Mouse (Mus musculus) liver, embryonic 12.5 days (tissue): ENCODE results near the gene Ccdc181. TPM values are rescaled to one million over a fixed set of nuclear protein-coding genes. Genes with fewer than 3 reads are reported as not detected.
A peak's percentile ranks its signal among the peaks of the same experiment; 100 is the strongest.
"Not testable (repeated sequence)": the region's sequence is repeated elsewhere in the genome, so short reads cannot be mapped to it uniquely, and the experiment has no call there.

Experiments used
- ATAC-seq: fragments of 200-750 bp; cut with Nextera tagmentation; 2 replicates; pipeline ENCODE4 v1.8.0; 2017; ENCODE audit warnings: moderate number of reproducible peaks, mild to moderate bottlenecking, moderate library complexity
- H3K27ac ChIP-seq: fragments of 300-500 bp; sonication (generic); 2 replicates; pipeline ENCODE4 v1.5.1; 2016; ENCODE audit warnings: mild to moderate bottlenecking
- H3K27me3 ChIP-seq: fragments of 300-500 bp; sonication (generic); replicated peaks from 2 replicates; pipeline ENCODE4 v1.6.1; 2016; ENCODE audit warnings: mild to moderate bottlenecking, moderate library complexity
- H3K36me3 ChIP-seq: fragments of 300-500 bp; sonication (generic); 2 replicates; pipeline ENCODE4 v1.6.1; 2016; ENCODE audit warnings: mild to moderate bottlenecking, moderate library complexity
- H3K4me1 ChIP-seq: fragments of 300-500 bp; sonication (generic); 2 replicates; pipeline ENCODE4 v1.6.1; 2016
- H3K4me2 ChIP-seq: fragments of 300-500 bp; sonication (generic); 2 replicates; pipeline ENCODE4 v1.6.1; 2016; ENCODE audit warnings: mild to moderate bottlenecking, moderate library complexity
- H3K4me3 ChIP-seq: fragments of 300-500 bp; sonication (generic); 2 replicates; pipeline ENCODE4 v1.5.1; 2016; ENCODE audit warnings: mild to moderate bottlenecking, moderate library complexity
- H3K9ac ChIP-seq: fragments of 300-500 bp; sonication (generic); 2 replicates; pipeline ENCODE4 v1.6.1; 2016; ENCODE audit warnings: mild to moderate bottlenecking, moderate library complexity
- H3K9me3 ChIP-seq: fragments of 300-500 bp; sonication (generic); replicated peaks from 2 replicates; pipeline ENCODE4 v1.6.1; 2016; ENCODE audit warnings: mild to moderate bottlenecking, moderate library complexity
- WGBS: fragments of 180-500 bp; shearing (Covaris S2); methylation state at CpG from one replicate; pipeline ENCODE4 v1.1.7; 2016; ENCODE audit not compliant: insufficient replicate concordance; 5-methylcytosine and 5-hydroxymethylcytosine counted together
- polyA plus RNA-seq: library from polyadenylated mRNA; unstranded; fragments of >200 nt; fragmentation: Nextera tagmentation; extraction: Ambion mirVana; gene quantifications from 2 replicates; pipeline ENCODE4 v1.2.1, GENCODE M21; 2016

The Ccdc181 gene
- 5.2 and 5.3 TPM in 2 replicates for polyA plus RNA-seq

- no peaks in the 10 kb centered on the region for H3K9me3 ChIP-seq
- peak within 1 kb of the TSS; percentile 66 for H3K4me3 ChIP-seq
- ATAC-seq = peak; percentile 100
- no peaks in the 10 kb centered on the region for H3K27me3 ChIP-seq
- H3K9ac ChIP-seq = peak within 1 kb of the TSS; percentile 63
- H3K4me1 ChIP-seq = peaks cover 5% of the 10 kb centered on the region; the same call in 1 of the 2 replicates
- no peaks in the 10 kb centered on the region for H3K36me3 ChIP-seq
- WGBS = under 1% methylated on average over 31 of the region's 31 CpGs
- H3K27ac ChIP-seq = peak within 1 kb of the TSS; percentile 39; the same call in 1 of the 2 replicates
- peak within 1 kb of the TSS; percentile 81 for H3K4me2 ChIP-seq
Measured at GRCm38 (mm10) chr1:164275455-164275954, at the start of gene Ccdc181. Gene Ccdc181 (plus strand): TSS chr1:164275585.

- H3K36me3 ChIP-seq, H3K27me3 ChIP-seq, H3K4me1 ChIP-seq, H3K4me3 ChIP-seq, H3K9ac ChIP-seq, H3K27ac ChIP-seq, H3K9me3 ChIP-seq, H3K4me2 ChIP-seq, ATAC-seq: not testable (repeated sequence)
- 82% methylated on average over 2 of the region's 4 CpGs for WGBS
Measured at GRCm38 (mm10) chr1:164231937-164232570, 43.3 kb upstream of the Ccdc181 start.

DNA sequence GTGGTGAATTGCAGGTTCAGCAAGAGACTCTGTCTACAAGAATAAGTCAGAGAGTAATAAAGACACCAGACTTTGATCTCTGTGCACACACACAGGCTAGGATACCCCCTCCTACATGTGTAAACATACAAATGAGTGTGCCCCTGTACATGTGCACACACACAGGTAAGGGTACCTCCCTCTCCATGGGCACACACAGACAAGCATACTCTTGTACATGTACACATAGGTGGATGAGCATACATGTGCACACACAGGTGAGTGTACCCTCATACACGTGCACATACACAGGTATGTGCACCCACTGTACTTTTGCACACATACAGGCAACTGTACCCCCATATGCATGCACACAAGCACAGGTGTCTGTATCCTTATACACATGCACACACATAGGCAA lies 41.9 kb upstream of the Ccdc181 start:
- Histone ChIP-seq H3K4me2 (no peak overlapping the region), H3K4me3 (no peak overlapping the region), H3K4me1 (peaks cover 3% of the 10 kb centered on the region; the same call in 1 of the 2 replicates), H3K9ac (no peak overlapping the region), H3K27me3 (no peaks in the 10 kb centered on the region), H3K36me3 (no peaks in the 10 kb centered on the region), H3K9me3 (no peaks in the 10 kb centered on the region), H3K27ac (no peak overlapping the region)
- ATAC-seq = peak; percentile 47
- WGBS = 41% methylated on average over 1 of the region's 1 CpGs

DNA sequence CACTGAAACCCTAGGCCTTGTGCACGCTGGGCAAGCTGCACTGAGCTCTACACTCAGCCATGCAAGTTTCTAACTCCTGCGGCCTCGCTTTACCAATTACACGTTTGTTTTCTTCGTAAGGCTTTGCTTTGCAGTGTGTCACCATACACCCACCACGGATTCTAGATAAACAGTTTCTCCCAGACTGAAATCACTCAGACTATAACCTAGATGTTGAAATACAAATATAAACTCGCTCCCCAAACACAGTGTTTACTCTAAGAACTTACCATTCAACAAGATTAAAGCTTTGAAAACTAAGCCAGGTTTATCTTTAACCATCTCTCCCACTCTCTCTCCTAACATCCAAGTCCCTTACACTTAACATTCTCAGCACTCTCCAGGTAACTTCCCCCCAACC lies 40.3 kb upstream of the Ccdc181 start:
- no peak overlapping the region for H3K27ac ChIP-seq

DNA sequence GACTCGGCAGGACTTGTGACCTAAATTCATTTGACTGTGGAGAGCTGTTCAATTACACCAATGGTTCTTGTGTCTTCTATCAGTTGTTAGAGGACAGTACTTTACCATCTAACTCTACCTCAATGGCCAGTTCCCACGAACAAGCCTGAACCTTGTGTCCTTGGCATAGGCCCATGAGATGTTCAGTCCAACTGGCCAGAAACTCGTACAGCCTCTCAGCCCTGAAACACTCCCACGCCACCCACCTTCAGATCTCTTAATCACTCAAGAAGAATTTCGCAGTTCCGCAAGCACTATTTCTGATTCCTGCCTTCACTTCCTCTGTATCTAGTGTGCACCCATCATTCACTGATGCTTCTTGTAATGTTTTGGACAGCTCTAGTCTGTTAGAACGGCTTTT lies 39.3 kb upstream of the Ccdc181 start:
- Histone ChIP-seq H3K27me3 (no peaks in the 10 kb centered on the region), H3K9me3 (no peaks in the 10 kb centered on the region), H3K36me3 (no peaks in the 10 kb centered on the region), H3K4me1 (peaks cover 3% of the 10 kb centered on the region; the same call in 1 of the 2 replicates), H3K4me3 (no peak overlapping the region), H3K27ac (no peak overlapping the region), H3K9ac (no peak overlapping the region), H3K4me2 (no peak overlapping the region)
- ATAC-seq = no peak
- WGBS = 60% methylated on average over 7 of the region's 7 CpGs

More for the DNA sequence above, 40.3 kb upstream of the Ccdc181 start:
- peaks cover 3% of the 10 kb centered on the region; the same call in 1 of the 2 replicates for H3K4me1 ChIP-seq
- H3K27me3 ChIP-seq = no peaks in the 10 kb centered on the region
- peak; percentile 52; the same call in 1 of the 2 replicates for ATAC-seq
- no peak overlapping the region for H3K4me2 ChIP-seq
- WGBS = 63% methylated on average over 7 of the region's 7 CpGs
- H3K4me3 ChIP-seq = no peak overlapping the region
- H3K9me3 ChIP-seq = no peaks in the 10 kb centered on the region
- no peak overlapping the region for H3K9ac ChIP-seq
- H3K36me3 ChIP-seq = no peaks in the 10 kb centered on the region

DNA sequence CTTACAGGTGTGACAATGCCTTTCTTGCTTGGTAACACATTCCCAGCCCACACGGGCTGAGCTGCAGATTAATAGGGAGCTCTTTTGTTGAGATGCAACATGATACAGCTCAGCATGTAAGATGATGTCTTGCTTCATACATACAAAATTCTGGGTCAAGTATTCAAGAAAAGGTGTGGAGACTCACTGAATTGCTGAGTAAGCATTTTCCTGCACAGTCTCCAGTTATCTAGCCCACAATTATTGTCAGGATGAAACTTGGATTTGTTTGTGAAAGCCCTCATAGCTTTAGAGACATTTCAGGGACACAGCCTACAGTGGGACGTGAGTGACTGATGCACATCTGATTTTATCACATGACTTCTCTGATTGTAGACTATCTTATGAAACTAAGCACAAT lies 33.9 kb upstream of the Ccdc181 start:
- WGBS = 51% methylated on average over 2 of the region's 2 CpGs
- Histone ChIP-seq H3K9me3 (no peaks in the 10 kb centered on the region), H3K9ac (no peak overlapping the region), H3K4me2 (no peak overlapping the region), H3K4me3 (no peak overlapping the region), H3K4me1 (no peaks in the 10 kb centered on the region), H3K27ac (no peak overlapping the region), H3K36me3 (no peaks in the 10 kb centered on the region), H3K27me3 (no peaks in the 10 kb centered on the region)
- no peak for ATAC-seq

- H3K4me3 ChIP-seq = no peak overlapping the region
- no peaks in the 10 kb centered on the region for H3K36me3 ChIP-seq
- no peaks in the 10 kb centered on the region for H3K9me3 ChIP-seq
- H3K4me2 ChIP-seq = no peak overlapping the region
- no peak overlapping the region for H3K27ac ChIP-seq
- no peaks in the 10 kb centered on the region for H3K27me3 ChIP-seq
- peaks cover 6% of the 10 kb centered on the region for H3K4me1 ChIP-seq
- no peak overlapping the region for H3K9ac ChIP-seq
- 64% methylated on average over 8 of the region's 8 CpGs for WGBS
- ATAC-seq = no peak
Measured at GRCm38 (mm10) chr1:164242809-164243208, 32.6 kb upstream of the Ccdc181 start.

GRCm38 (mm10) chr1:164247442-164247841 lies 27.9 kb upstream of the Ccdc181 start:
- H3K36me3 ChIP-seq = no peaks in the 10 kb centered on the region
- no peaks in the 10 kb centered on the region for H3K27me3 ChIP-seq
- H3K4me1 ChIP-seq = peaks cover 39% of the 10 kb centered on the region
- peak overlapping the region; percentile 82 for H3K4me3 ChIP-seq
- H3K4me2 ChIP-seq = peak overlapping the region; percentile 62
- 54% methylated on average over 8 of the region's 8 CpGs for WGBS
- H3K27ac ChIP-seq = peak overlapping the region; percentile 58
- H3K9ac ChIP-seq = peak overlapping the region; percentile 55; the same call in 1 of the 2 replicates
- no peak for ATAC-seq
- H3K9me3 ChIP-seq = no peaks in the 10 kb centered on the region

DNA sequence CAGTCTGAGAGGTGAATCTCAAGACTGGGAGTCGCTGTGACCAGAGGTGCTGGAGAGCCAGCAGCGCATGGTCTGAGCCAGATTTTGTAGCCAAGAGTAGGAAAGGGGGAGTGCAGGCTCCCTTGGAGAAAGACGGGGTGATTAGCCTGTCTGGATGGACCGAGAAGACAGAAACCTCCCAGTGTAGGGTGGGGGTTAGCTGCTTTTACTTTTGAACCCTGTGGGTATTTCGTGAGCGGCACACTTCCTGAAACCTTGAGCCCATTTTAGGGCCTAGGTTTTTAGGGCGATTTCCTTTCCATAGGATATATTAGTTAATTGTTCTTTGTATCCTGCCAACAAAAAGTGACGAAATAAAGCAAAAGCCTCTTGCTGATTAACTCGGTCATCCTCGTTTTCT lies 27.4 kb upstream of the Ccdc181 start:
- ATAC-seq = no peak
- H3K4me3 ChIP-seq = peak overlapping the region; percentile 82
- peak overlapping the region; percentile 59 for H3K9ac ChIP-seq
- no peaks in the 10 kb centered on the region for H3K27me3 ChIP-seq
- H3K27ac ChIP-seq = peak overlapping the region; percentile 58
- peaks cover 44% of the 10 kb centered on the region for H3K4me1 ChIP-seq
- H3K4me2 ChIP-seq = peak overlapping the region; percentile 62
- H3K9me3 ChIP-seq = no peaks in the 10 kb centered on the region
- WGBS = 18% methylated on average over 10 of the region's 10 CpGs
- no peaks in the 10 kb centered on the region for H3K36me3 ChIP-seq

DNA sequence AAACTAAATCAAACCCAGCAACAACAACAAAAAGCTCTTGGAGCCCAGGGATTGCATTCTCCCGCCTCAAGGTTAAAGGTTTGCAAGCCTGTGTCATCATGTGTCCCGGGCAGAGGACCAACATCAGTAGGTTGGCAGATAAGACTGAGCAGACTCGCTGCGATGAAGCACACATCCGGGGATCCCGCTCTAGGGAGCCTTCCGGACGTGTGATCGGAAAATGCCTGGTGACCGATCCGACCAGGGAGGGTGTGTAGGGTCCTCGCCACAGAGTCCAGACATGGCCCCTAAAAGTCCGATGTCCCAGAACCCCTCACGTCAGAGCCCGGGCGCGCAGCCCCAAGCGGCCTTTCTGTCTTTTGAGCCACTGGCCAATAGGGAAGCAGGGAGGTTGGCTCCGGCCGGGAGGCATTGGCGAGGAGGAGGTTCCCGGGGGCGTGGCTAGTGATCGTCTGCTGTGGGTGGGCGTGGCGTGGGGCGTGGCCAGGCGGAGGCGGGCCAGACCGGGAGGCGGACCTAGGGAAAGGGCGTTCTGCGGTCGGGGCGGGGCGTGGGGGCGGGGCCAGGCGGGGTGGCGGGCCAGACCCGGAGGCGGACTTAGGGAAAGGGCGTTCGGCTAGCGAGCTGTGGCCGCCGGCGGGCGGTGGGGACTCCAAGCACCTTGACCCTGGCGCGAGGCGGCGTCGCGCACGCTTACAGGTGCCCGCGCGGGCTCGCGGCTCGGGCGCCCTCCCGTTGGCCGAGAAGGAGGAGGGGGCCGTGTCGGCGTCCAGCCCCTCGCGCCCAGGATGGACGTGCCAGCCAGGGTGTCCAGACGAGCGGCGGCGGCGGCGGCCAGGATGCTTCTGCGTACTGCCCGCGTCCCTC lies 26.7 kb upstream of the Ccdc181 start, which contains the start of gene Slc19a2:
Gene Slc19a2 (plus strand): TSS at position 582 of the 867 bp plus-strand sequence.
- peak within 1 kb of the TSS; percentile 89 for H3K9ac ChIP-seq
- peak; percentile 91 for ATAC-seq
- no peaks in the 10 kb centered on the region for H3K27me3 ChIP-seq
- peak within 1 kb of the TSS; percentile 76 for H3K4me2 ChIP-seq
- no peaks in the 10 kb centered on the region for H3K9me3 ChIP-seq
- peak within 1 kb of the TSS; percentile 82 for H3K4me3 ChIP-seq
- no peaks in the 10 kb centered on the region for H3K36me3 ChIP-seq
- peaks cover 49% of the 10 kb centered on the region for H3K4me1 ChIP-seq
- peak within 1 kb of the TSS; percentile 79 for H3K27ac ChIP-seq
- WGBS = under 1% methylated on average over 62 of the region's 79 CpGs

DNA sequence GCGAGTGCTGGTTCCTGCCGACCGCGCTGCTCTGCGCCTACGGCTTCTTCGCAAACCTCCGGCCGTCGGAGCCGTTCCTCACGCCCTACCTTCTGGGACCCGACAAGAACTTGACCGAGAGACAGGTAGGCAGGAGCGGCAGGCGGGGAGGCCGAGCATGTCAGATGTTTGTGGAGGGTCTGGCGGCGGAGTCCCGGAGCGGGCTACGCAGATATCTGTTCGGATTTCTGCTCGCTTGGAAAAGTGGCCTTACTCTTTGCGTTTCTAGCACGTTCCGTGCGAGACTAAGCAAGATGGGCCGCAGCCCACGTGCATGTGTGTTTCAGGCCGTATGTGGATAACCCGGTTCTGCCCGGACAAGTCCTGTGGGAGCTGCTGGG lies 26.1 kb upstream of the Ccdc181 start:
- no peaks in the 10 kb centered on the region for H3K36me3 ChIP-seq
- WGBS = under 1% methylated on average over 33 of the region's 33 CpGs
- peak overlapping the region; percentile 76 for H3K4me2 ChIP-seq
- H3K4me3 ChIP-seq = peak overlapping the region; percentile 82
- peak overlapping the region; percentile 79 for H3K27ac ChIP-seq
- H3K9ac ChIP-seq = peak overlapping the region; percentile 89
- ATAC-seq = no peak
- H3K4me1 ChIP-seq = peaks cover 54% of the 10 kb centered on the region
- no peaks in the 10 kb centered on the region for H3K27me3 ChIP-seq
- H3K9me3 ChIP-seq = no peaks in the 10 kb centered on the region
